Mouse (Mus musculus) CD4-positive helper T cell, adult 2 months (primary cell): ENCODE data around the gene Slco6c1.

Experiments
- DNase-seq: peaks from one replicate; pipeline ENCODE4 v3.0.0-alpha.2; 2012; ENCODE audit warnings: low read depth, missing footprints, low spot score

Slco6c1 gene

GRCm38 (mm10) chr1:97128201-97128600, at the start of gene Slco6c1:
Slco6c1 (minus strand) TSS chr1:97128301.
- DNase-seq = no peak

GRCm38 (mm10) chr1:97038982-97039381, 89.1 kb downstream of the Slco6c1 start:
- DNase-seq = no peak

- DNase-seq = no peak
Observed at GRCm38 (mm10) chr1:97038548-97038947, 89.6 kb downstream of the Slco6c1 start.

- no peak for DNase-seq
Observed at GRCm38 (mm10) chr1:97037955-97038354, 90.1 kb downstream of the Slco6c1 start.

GRCm38 (mm10) chr1:97021388-97021787, 106.7 kb downstream of the Slco6c1 start:
- DNase-seq = no peak

GRCm38 (mm10) chr1:97019404-97019803, 108.7 kb downstream of the Slco6c1 start:
- no peak for DNase-seq

GRCm38 (mm10) chr1:97018978-97019377, 109.1 kb downstream of the Slco6c1 start:
- DNase-seq = no peak
